Mouse (Mus musculus) ES-E14 (cell line): ENCODE results near the gene Trim62.

ENCODE experiments used
- CHD2 ChIP-seq: IDR thresholded peaks from 2 replicates; pipeline ENCODE4 v1.6.1; 2014; ENCODE audit warnings: mild to moderate bottlenecking, low read depth, low read length, inconsistent platforms
- HCFC1 ChIP-seq: IDR thresholded peaks from 2 replicates; pipeline ENCODE4 v1.6.1; 2012; ENCODE audit warnings: low read length, inconsistent platforms, borderline replicate concordance; ENCODE audit not compliant: insufficient read depth
- ZC3H11A ChIP-seq: IDR thresholded peaks from 2 replicates; pipeline ENCODE4 v1.6.1; 2012; ENCODE audit warnings: low read depth, mild to moderate bottlenecking, inconsistent platforms, low read length, borderline replicate concordance

- TF ChIP-seq ZC3H11A (no peak), CHD2 (no peak), HCFC1 (no peak)
Observed at GRCm38 (mm10) chr4:128884711-128885095, 1.3 kb downstream of the Trim62 start.
